Mouse (Mus musculus): ENCODE data around the gene Stx18. TPM values are rescaled to one million over a fixed set of nuclear protein-coding genes. Genes with fewer than 3 reads are reported as not detected.

The Stx18 gene
- polyA plus RNA-seq (2016; fragmentation: Nextera tagmentation; extraction: Ambion mirVana) = 33.2 and 34.1 TPM in 2 replicates

DNA sequence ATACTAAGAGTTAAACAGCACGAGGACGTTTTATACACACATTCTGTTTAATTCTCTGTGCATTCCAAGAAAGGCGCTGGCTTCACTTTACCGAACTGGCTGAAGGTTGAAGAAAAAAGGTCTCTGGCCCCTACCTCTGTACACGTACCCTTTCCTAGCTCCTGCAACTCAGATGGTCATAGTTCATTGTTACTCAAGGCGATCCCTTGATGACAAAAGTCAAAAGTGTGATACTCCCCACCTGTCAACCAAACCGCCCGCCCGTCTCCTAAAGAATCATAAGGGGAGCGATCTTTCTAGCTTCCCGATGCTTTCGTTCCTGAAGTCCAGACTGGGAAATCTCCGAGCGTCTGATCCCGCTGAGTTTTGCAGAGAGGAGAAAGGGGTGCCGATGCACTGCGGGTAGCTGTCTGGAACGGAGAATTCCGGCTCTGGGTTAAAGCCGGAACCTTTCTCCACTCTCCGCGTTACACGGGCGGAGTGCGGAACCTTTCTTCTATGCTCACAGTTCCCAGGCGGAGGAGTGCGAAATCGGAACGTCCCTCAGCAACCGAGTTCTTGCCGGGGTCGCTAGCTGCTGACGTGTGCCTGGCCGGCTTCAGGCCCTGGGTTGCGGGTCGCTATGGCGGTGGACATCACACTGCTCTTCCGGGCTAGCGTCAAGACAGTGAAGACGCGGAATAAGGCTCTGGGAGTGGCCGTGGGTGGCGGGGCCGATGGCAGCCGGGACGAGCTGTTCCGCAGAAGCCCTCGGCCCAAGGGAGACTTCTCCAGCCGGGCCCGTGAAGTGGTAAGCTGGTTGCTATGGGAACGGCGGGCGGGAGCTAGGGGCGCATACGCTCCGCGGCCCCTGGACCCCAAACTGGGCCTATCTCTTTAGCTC lies at the start of gene Stx18:
Gene Stx18, plus strand, starts transcription at position 33 of the 883 bp plus-strand sequence.
- H3K9ac ChIP-seq = peak within 1 kb of the TSS; percentile 78
- WGBS = under 1% methylated on average over 57 of the region's 57 CpGs
- peak within 1 kb of the TSS; percentile 95 for H3K4me2 ChIP-seq
- no peaks in the 10 kb centered on the region for H3K27me3 ChIP-seq (replicated peaks)
- peak within 1 kb of the TSS; percentile 59 for H3K27ac ChIP-seq (ENCODE audit: poor library complexity, severe bottlenecking)
- H3K4me1 ChIP-seq (replicated peaks) = peaks cover 14% of the 10 kb centered on the region
- no peaks in the 10 kb centered on the region for H3K9me3 ChIP-seq (replicated peaks)
- peak within 1 kb of the TSS; percentile 83 for H3K4me3 ChIP-seq
- H3K36me3 ChIP-seq = peaks cover 8% of the 10 kb centered on the region; the same call in 1 of the 2 replicates
- peak; percentile 91 for ATAC-seq (ENCODE audit: insufficient number of reproducible peaks, low FRiP score)

DNA sequence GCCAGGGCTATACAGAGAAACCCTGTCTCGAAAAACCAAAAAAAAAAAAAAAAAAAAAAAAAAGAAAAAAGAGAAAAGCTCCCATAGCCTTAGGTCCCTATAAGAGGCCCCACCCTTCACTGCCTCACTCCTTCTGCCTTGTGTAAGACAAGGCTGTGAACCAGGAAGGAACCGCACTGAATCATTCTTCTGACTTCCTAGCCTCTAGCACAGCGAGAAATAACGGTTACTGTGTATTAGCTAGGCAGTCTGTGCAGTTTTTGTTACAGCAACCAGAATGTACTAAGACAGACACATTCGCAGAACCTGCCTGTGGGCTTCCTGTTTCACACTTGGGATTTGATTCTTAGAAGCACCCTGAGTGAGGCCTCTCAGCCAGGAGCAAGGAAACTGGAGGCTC lies 46.2 kb upstream of the Stx18 start:
- ATAC-seq (ENCODE audit: insufficient number of reproducible peaks, low FRiP score) = no peak
- no peak overlapping the region for H3K9ac ChIP-seq
- H3K4me3 ChIP-seq = no peak overlapping the region
- no peak overlapping the region for H3K4me2 ChIP-seq
- H3K27ac ChIP-seq (ENCODE audit: poor library complexity, severe bottlenecking) = no peak overlapping the region
- no peaks in the 10 kb centered on the region for H3K4me1 ChIP-seq (replicated peaks)
- no peaks in the 10 kb centered on the region for H3K36me3 ChIP-seq
- no peaks in the 10 kb centered on the region for H3K9me3 ChIP-seq (replicated peaks)
- no peaks in the 10 kb centered on the region for H3K27me3 ChIP-seq (replicated peaks)
- WGBS = 84% methylated on average over 5 of the region's 5 CpGs

DNA sequence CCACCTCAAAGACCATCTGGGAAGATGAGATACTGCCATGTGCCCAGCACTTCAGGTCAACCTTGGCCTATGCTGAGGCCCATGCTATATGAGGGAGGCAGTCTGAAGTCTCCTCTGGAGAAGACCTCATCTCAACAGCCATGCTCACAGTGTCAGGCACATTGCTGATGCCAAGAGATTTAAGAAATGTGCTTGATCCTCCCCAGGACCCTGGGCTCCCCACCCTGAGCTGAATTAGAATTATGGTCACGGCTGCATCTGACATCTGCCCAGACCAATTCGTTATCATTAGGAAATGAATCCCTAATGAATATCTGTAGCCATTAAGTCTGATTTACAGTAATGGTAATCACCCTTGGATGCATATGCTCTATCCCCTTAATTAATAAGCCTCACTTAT lies 39.7 kb upstream of the Stx18 start:
- no peak overlapping the region for H3K9ac ChIP-seq
- WGBS = 74% methylated on average over 2 of the region's 2 CpGs

DNA sequence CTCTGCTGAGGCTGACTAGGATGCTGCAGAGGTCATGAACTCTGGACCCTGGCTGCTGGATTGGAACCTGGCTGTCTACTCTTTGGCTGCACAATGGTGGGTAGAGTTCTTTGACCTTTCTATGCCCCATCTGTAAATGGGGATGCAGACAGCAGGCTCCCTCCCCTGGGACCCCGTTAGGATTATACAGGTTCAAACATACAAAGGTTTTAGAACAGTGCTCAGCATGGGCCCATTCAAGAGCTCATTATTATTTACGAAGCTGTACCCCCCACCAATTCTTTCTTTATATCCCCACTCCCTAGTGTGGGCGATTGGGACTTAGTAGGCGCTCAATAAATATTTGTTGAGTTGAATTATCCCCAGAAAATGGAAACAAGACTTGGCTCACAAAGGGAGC lies 36.0 kb upstream of the Stx18 start:
- ATAC-seq (ENCODE audit: insufficient number of reproducible peaks, low FRiP score) = no peak
- 70% methylated on average over 4 of the region's 4 CpGs for WGBS
- no peak overlapping the region for H3K4me2 ChIP-seq
- H3K27me3 ChIP-seq (replicated peaks) = peaks cover 4% of the 10 kb centered on the region; the same call in 1 of the 2 replicates
- H3K4me1 ChIP-seq (replicated peaks) = no peaks in the 10 kb centered on the region
- no peaks in the 10 kb centered on the region for H3K36me3 ChIP-seq
- H3K9ac ChIP-seq = no peak overlapping the region
- no peak overlapping the region for H3K4me3 ChIP-seq
- H3K27ac ChIP-seq (ENCODE audit: poor library complexity, severe bottlenecking) = no peak overlapping the region
- H3K9me3 ChIP-seq (replicated peaks) = no peaks in the 10 kb centered on the region

More for the DNA sequence above, 39.7 kb upstream of the Stx18 start:
- Histone ChIP-seq H3K9me3 (replicated peaks) (no peaks in the 10 kb centered on the region), H3K4me1 (replicated peaks) (no peaks in the 10 kb centered on the region), H3K4me3 (no peak overlapping the region), H3K27me3 (replicated peaks) (peaks cover 4% of the 10 kb centered on the region; the same call in 1 of the 2 replicates), H3K36me3 (no peaks in the 10 kb centered on the region), H3K4me2 (no peak overlapping the region), H3K27ac (ENCODE audit: poor library complexity, severe bottlenecking) (no peak overlapping the region)
- ATAC-seq (ENCODE audit: insufficient number of reproducible peaks, low FRiP score) = no peak

DNA sequence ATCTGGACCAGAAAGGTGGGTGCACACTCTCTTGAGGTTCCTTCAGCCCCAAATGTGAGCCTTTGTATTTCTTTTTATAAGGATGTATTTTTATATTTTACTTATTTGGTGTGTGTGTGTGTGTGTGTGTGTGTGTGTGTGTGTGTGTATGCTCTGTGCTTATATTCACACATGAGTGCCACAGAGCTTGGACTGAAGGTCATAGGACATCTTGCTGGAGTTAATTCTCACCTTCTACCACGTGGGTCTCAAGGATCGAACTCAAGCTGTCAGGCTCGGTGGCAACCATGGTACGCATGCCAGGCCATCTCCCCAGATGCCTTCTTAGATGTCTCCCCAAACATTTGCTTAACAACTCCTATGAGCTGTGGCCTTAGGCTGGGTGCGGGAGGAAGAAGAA lies 33.8 kb upstream of the Stx18 start:
- no peak for ATAC-seq (ENCODE audit: insufficient number of reproducible peaks, low FRiP score)
- H3K27me3 ChIP-seq (replicated peaks) = no peaks in the 10 kb centered on the region
- WGBS = 79% methylated on average over 5 of the region's 5 CpGs
- no peak overlapping the region for H3K27ac ChIP-seq (ENCODE audit: poor library complexity, severe bottlenecking)
- no peaks in the 10 kb centered on the region for H3K36me3 ChIP-seq
- no peak overlapping the region for H3K4me3 ChIP-seq
- no peak overlapping the region for H3K4me2 ChIP-seq
- no peaks in the 10 kb centered on the region for H3K9me3 ChIP-seq (replicated peaks)
- no peaks in the 10 kb centered on the region for H3K4me1 ChIP-seq (replicated peaks)
- H3K9ac ChIP-seq = no peak overlapping the region

DNA sequence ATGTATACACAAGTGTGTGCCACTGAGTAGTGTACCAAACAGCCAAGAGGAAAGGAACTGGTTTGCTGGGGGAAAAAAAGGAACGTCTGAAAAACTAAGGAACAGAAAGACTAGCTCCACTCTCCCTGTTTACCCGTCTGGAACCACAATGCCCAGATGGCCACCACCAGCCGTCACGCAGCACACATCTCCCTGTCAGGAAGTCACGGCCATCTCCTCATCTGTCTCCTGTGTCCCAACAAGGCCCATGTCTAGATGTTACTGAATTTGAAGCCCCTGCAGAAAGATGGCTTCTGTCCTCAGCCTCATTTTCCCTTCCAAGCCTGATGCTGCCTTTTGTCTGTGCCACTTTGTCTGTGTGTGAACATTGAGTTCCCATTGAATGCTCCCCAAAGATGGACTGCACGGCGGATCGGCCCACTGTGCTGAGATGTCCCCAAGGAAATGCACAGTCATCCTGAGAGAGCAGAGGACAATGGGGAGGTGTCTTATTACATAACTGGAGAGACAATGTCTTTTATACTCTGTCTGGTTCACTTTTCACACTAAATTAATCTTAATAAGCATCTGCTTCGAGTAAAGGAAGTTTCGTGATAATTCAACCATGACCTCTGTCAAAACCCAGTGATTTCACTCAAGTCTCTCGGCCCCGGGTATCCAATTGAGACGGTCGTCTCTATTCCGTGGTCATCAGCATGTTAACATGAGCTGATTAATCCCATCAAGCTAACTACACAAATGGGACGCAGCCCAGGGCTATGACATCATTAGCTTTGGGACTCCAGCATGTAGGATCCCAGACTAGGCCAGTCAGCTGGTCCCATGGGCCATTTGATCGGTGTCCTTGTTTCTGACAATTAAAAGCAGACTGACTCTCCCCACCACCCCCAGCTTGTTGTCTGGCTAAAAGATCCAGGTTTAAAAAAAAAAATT lies 31.9 kb upstream of the Stx18 start:
- Histone ChIP-seq H3K4me3 (no peak overlapping the region), H3K27ac (ENCODE audit: poor library complexity, severe bottlenecking) (no peak overlapping the region)
- 70% methylated on average over 17 of the region's 17 CpGs for WGBS

DNA sequence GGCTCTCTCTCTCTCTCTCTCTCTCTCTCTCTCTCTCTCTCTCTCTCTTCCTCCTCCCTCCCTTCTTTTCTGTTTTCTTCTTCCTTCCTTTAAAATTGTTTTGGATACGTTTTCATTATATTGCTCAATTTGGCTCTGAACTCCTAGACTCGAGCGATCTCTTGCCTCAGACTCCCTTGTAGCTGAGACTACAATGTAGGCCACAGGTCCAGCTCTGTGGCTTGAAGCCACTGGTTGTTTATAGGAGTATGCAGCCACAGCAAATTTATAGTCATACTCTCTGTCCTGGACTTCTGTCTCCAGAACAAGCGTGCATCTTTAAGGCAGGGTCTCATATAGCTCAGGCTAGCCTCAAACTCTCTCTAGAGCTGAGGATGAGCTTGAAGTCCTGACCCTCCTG lies 29.5 kb upstream of the Stx18 start:
- ATAC-seq (ENCODE audit: insufficient number of reproducible peaks, low FRiP score) = no peak
- 83% methylated on average over 4 of the region's 4 CpGs for WGBS
- Histone ChIP-seq H3K36me3 (no peaks in the 10 kb centered on the region), H3K4me1 (replicated peaks) (no peaks in the 10 kb centered on the region), H3K4me2 (no peak overlapping the region), H3K27me3 (replicated peaks) (no peaks in the 10 kb centered on the region; the same call in 1 of the 2 replicates), H3K4me3 (no peak overlapping the region), H3K27ac (ENCODE audit: poor library complexity, severe bottlenecking) (no peak overlapping the region), H3K9ac (no peak overlapping the region), H3K9me3 (replicated peaks) (no peaks in the 10 kb centered on the region)

More for the DNA sequence above, 31.9 kb upstream of the Stx18 start:
- Histone ChIP-seq H3K36me3 (no peaks in the 10 kb centered on the region), H3K9me3 (replicated peaks) (no peaks in the 10 kb centered on the region), H3K4me2 (no peak overlapping the region), H3K4me1 (replicated peaks) (no peaks in the 10 kb centered on the region), H3K27me3 (replicated peaks) (no peaks in the 10 kb centered on the region; the same call in 1 of the 2 replicates), H3K9ac (no peak overlapping the region)
- ATAC-seq (ENCODE audit: insufficient number of reproducible peaks, low FRiP score) = no peak

DNA sequence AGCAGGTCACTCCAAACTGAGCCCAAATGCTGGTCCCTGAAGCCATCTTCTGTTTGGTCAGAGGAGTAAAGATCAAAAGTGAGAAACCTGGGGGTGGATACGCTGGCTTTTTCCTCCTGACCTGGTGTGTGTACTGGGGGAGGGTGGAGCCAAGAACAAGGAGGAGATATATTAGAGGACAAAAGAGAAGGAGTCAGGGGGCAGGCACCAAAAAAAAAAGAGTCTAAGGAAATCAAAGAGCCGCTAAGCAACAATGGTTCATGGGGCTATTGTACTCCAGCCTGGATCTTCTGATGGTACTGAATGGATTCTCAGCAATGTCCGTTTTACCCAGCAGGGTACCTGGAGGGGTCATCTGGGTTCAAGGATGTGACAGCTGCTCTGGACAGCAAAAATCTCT lies 23.6 kb upstream of the Stx18 start:
- Histone ChIP-seq H3K27me3 (replicated peaks) (no peaks in the 10 kb centered on the region; the same call in 1 of the 2 replicates), H3K27ac (ENCODE audit: poor library complexity, severe bottlenecking) (no peak overlapping the region), H3K9me3 (replicated peaks) (no peaks in the 10 kb centered on the region), H3K36me3 (no peaks in the 10 kb centered on the region), H3K4me2 (no peak overlapping the region), H3K4me3 (no peak overlapping the region), H3K4me1 (replicated peaks) (no peaks in the 10 kb centered on the region), H3K9ac (no peak overlapping the region)
- no peak for ATAC-seq (ENCODE audit: insufficient number of reproducible peaks, low FRiP score)
- 62% methylated on average over 3 of the region's 3 CpGs for WGBS

DNA sequence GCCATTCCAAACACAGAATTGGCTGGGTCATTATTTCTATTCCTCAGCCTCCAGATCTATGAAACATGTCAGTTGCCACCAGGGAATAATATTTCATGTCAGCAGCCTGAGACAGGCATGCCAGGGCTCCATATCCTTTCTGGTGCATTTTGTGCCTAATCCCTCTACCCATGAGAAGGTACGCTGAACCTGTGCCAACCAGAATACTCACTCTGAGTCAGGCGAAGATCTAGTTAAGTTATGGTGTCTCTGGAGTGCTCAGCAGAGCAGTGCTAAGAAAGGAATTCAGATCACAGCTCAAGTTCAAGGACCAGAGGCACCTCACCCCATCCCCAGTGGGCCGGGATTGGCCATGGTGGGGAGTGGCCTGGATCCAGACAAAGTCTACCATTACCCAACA lies 21.6 kb upstream of the Stx18 start:
- Histone ChIP-seq H3K36me3 (no peaks in the 10 kb centered on the region), H3K4me3 (no peak overlapping the region), H3K4me1 (replicated peaks) (no peaks in the 10 kb centered on the region), H3K4me2 (no peak overlapping the region), H3K27me3 (replicated peaks) (0 out of 2 replicates have a peak, but pooled peaks cover 7% of the 10 kb centered on the region), H3K9ac (no peak overlapping the region), H3K9me3 (replicated peaks) (no peaks in the 10 kb centered on the region), H3K27ac (ENCODE audit: poor library complexity, severe bottlenecking) (no peak overlapping the region)
- 75% methylated on average over 3 of the region's 3 CpGs for WGBS
- no peak for ATAC-seq (ENCODE audit: insufficient number of reproducible peaks, low FRiP score)

DNA sequence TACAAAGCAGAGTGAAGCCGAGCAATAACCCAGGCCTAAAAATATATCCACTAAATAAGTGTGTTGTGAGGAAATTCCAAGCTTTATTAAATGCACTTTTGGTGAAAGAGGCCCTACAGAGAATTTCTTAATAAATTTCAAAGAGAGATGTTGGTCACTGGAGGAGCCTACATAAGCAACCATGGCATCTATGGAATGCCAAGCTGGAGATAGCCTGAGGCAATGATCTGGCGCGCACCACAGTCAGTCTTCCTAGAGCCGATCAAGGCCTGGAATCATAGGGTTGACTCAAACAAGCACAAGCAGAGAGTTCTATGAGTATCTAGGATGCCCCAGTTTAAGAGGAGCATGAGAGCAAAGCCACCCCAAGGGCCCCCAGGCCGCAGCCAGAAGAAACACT lies 10.9 kb upstream of the Stx18 start:
- H3K4me3 ChIP-seq = no peak overlapping the region
- H3K36me3 ChIP-seq = no peaks in the 10 kb centered on the region
- 71% methylated on average over 5 of the region's 5 CpGs for WGBS

DNA sequence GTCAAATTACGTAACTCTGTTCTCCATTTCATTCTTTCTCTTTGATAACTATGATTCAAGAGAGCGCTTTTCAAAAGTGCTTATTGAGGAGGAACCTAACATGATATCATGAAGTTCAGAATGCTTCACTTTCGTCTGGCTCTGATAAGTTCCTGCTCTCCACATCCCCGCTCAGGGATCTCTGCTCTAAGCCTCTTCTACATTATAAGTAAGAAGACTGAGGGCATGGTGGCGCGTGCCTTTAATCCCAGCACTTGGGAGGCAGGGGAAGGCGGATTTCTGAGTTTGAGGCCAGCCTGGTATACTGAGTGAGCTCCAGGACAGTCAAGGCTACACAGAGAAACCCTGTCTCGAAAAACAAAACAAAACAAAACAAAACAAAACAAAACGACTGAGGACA lies 268 bp upstream of the Stx18 start:
- no peaks in the 10 kb centered on the region for H3K9me3 ChIP-seq (replicated peaks)
- H3K27me3 ChIP-seq (replicated peaks) = 0 out of 2 replicates have a peak, but pooled peaks cover 3% of the 10 kb centered on the region
- ATAC-seq (ENCODE audit: insufficient number of reproducible peaks, low FRiP score) = no peak
- H3K4me3 ChIP-seq = peak overlapping the region; percentile 83
- peaks cover 4% of the 10 kb centered on the region; the same call in 1 of the 2 replicates for H3K36me3 ChIP-seq
- peak overlapping the region; percentile 78 for H3K9ac ChIP-seq
- H3K27ac ChIP-seq (ENCODE audit: poor library complexity, severe bottlenecking) = no peak overlapping the region
- H3K4me2 ChIP-seq = peak overlapping the region; percentile 95
- H3K4me1 ChIP-seq (replicated peaks) = peaks cover 14% of the 10 kb centered on the region
- WGBS = 18% methylated on average over 9 of the region's 9 CpGs

More for the DNA sequence above, 10.9 kb upstream of the Stx18 start:
- Histone ChIP-seq H3K27ac (ENCODE audit: poor library complexity, severe bottlenecking) (no peak overlapping the region), H3K9me3 (replicated peaks) (no peaks in the 10 kb centered on the region), H3K9ac (no peak overlapping the region), H3K4me1 (replicated peaks) (no peaks in the 10 kb centered on the region), H3K4me2 (no peak overlapping the region), H3K27me3 (replicated peaks) (no peaks in the 10 kb centered on the region; the same call in none of the 2 replicates)
- no peak for ATAC-seq (ENCODE audit: insufficient number of reproducible peaks, low FRiP score)
